Mouse (Mus musculus) embryonic facial prominence, embryonic 13.5 days (tissue): ENCODE data around the gene Cuedc1. TPM values are rescaled to one million over a fixed set of nuclear protein-coding genes. Genes with fewer than 3 reads are reported as not detected.

ENCODE experiments used
- ATAC-seq: fragments of 200-750 bp; cut with Nextera tagmentation; 2 replicates; pipeline ENCODE4 v1.8.0; 2017; ENCODE audit warnings: low read depth; ENCODE audit not compliant: insufficient number of reproducible peaks, insufficient read depth, low FRiP score, low TSS enrichment
- H3K27ac ChIP-seq: fragments of 300-500 bp; sonication (generic); 2 replicates; pipeline ENCODE4 v1.5.1; 2015; ENCODE audit warnings: moderate library complexity, mild to moderate bottlenecking, inconsistent platforms
- H3K27me3 ChIP-seq: fragments of 300-500 bp; sonication (generic); 2 replicates; pipeline ENCODE4 v1.6.1; 2015; ENCODE audit warnings: mild to moderate bottlenecking, inconsistent platforms
- H3K36me3 ChIP-seq: fragments of 300-500 bp; sonication (generic); 2 replicates; pipeline ENCODE4 v1.6.1; 2015; ENCODE audit warnings: mild to moderate bottlenecking, inconsistent platforms
- H3K4me1 ChIP-seq: fragments of 300-500 bp; sonication (generic); 2 replicates; pipeline ENCODE4 v1.6.1; 2015; ENCODE audit warnings: inconsistent platforms
- H3K4me2 ChIP-seq: fragments of 300-500 bp; sonication (generic); 2 replicates; pipeline ENCODE4 v1.6.1; 2015; ENCODE audit warnings: moderate library complexity, mild to moderate bottlenecking, inconsistent platforms
- H3K4me3 ChIP-seq: fragments of 300-500 bp; sonication (generic); 2 replicates; pipeline ENCODE4 v1.5.1; 2015; ENCODE audit warnings: mild to moderate bottlenecking, inconsistent platforms
- H3K9ac ChIP-seq: fragments of 300-500 bp; sonication (generic); 2 replicates; pipeline ENCODE4 v1.6.1; 2015; ENCODE audit warnings: mild to moderate bottlenecking, inconsistent platforms
- H3K9me3 ChIP-seq: fragments of 300-500 bp; sonication (generic); 2 replicates; pipeline ENCODE4 v1.6.1; 2016; ENCODE audit warnings: inconsistent platforms
- WGBS: fragments of 180-500 bp; shearing (Covaris S2); methylation state at CpG from one replicate; pipeline ENCODE4 v1.1.7; 2015; ENCODE audit warnings: mixed read lengths; 5-methylcytosine and 5-hydroxymethylcytosine counted together
- polyA plus RNA-seq: library from polyadenylated mRNA; unstranded; fragments of >200 nt; fragmentation: Nextera tagmentation; extraction: Ambion mirVana; gene quantifications from 2 replicates; pipeline ENCODE4 v1.2.1, GENCODE M21; 2015

The Cuedc1 gene
- polyA plus RNA-seq, 1 experiment from 2014 or later = 34.9 TPM

- Histone ChIP-seq H3K9me3 (no peaks in the 10 kb centered on the region), H3K4me1 (peaks cover 9% of the 10 kb centered on the region), H3K27ac (no peak overlapping the region), H3K36me3 (peaks cover 17% of the 10 kb centered on the region), H3K4me3 (no peak overlapping the region), H3K4me2 (no peak overlapping the region), H3K27me3 (no peaks in the 10 kb centered on the region), H3K9ac (no peak overlapping the region; the same call in 1 of the 2 replicates)
- ATAC-seq = no peak
- 58% methylated on average over 21 of the region's 21 CpGs for WGBS
Measured at GRCm38 (mm10) chr11:88214881-88215831, 117.3 kb downstream of the Cuedc1 start.

DNA sequence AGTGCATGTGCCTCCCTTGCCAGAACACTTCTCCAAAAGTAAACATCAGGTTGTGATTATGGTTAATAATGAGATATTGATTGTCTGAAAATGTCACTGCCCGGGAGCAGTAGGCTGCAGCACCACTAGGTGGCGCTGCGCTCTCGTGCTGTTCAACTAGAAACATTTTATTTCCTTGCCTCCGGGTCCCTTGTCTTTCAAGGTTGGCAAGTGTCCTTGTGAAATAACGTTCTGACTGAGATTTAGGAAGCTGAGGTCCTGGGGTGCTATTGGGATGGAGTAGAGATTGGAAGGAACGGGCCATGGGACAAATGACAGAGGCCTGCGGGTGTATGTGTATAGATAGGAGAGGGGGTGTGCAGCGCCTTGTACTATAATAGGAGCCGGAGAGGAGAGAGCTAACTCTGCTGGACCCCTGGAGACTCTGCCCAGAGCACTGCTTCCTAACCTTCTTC lies 118.4 kb downstream of the Cuedc1 start:
- no peak overlapping the region for H3K27ac ChIP-seq
- no peaks in the 10 kb centered on the region for H3K27me3 ChIP-seq
- no peak for ATAC-seq
- peaks cover 6% of the 10 kb centered on the region for H3K36me3 ChIP-seq
- H3K9me3 ChIP-seq = no peaks in the 10 kb centered on the region
- WGBS = 22% methylated on average over 10 of the region's 10 CpGs
- no peak overlapping the region for H3K4me3 ChIP-seq
- 0 out of 2 replicates have a peak overlapping the region, but pooled peaks have one; percentile 27 for H3K9ac ChIP-seq
- peak overlapping the region; percentile 19; the same call in 1 of the 2 replicates for H3K4me2 ChIP-seq
- peaks cover 9% of the 10 kb centered on the region for H3K4me1 ChIP-seq

DNA sequence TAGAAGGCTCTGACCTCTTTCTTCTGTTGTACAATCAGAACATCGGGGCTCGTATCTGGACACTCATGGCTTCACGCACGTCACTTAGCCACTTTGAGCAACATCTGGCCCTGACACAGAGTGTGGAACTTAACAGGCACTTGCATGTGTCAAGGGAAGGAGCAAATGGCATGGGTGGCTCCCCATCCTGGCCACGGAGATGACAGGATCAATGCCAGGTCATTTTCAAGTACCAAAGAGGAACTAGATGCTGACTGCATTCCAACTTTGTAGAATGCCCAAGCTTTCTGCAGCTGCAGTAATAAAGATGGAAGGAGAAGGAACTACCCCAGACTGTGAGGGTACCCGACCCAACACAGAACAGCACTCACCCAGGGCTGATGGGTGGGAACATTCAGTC lies 120.3 kb downstream of the Cuedc1 start:
- no peaks in the 10 kb centered on the region for H3K9me3 ChIP-seq
- H3K4me1 ChIP-seq = peaks cover 6% of the 10 kb centered on the region
- no peak overlapping the region for H3K4me3 ChIP-seq
- WGBS = 82% methylated on average over 6 of the region's 6 CpGs
- no peak for ATAC-seq
- no peaks in the 10 kb centered on the region for H3K36me3 ChIP-seq
- H3K27ac ChIP-seq = no peak overlapping the region
- H3K27me3 ChIP-seq = no peaks in the 10 kb centered on the region
- H3K9ac ChIP-seq = no peak overlapping the region
- no peak overlapping the region for H3K4me2 ChIP-seq

GRCm38 (mm10) chr11:88218586-88218985 lies 120.7 kb downstream of the Cuedc1 start:
- no peaks in the 10 kb centered on the region for H3K27me3 ChIP-seq
- WGBS = 51% methylated on average over 7 of the region's 7 CpGs

DNA sequence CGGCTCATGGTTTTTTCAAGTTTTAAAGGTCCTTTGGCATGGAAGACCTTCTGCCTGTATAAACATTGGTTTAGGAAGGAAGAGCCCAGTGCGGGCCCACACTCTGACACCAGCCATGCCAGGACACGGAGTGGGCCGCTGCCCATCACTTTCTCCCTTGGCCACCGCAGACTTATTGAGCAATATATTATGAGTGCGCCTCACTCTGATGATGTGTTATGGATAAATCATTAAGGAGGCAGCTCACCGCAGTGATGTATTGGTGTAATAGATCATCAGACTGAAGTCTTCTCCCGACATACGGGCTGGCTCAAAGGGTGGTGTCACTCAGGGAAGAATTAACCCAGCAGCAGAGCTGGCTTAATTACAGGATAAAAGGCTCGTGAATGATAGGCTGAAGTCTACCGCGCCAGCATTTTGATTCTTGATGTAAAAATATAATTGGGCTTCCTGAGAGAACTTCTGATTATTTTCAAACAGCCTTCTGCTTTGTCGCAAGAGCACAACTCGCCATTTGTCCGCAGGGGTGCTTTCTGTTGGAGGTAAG lies 124.1 kb downstream of the Cuedc1 start:
- no peak for ATAC-seq

More at GRCm38 (mm10) chr11:88218586-88218985, 120.7 kb downstream of the Cuedc1 start:
- Histone ChIP-seq H3K9ac (no peak overlapping the region), H3K4me3 (no peak overlapping the region), H3K36me3 (no peaks in the 10 kb centered on the region), H3K4me2 (no peak overlapping the region), H3K9me3 (no peaks in the 10 kb centered on the region), H3K27ac (no peak overlapping the region), H3K4me1 (peaks cover 6% of the 10 kb centered on the region)
- ATAC-seq = no peak

DNA sequence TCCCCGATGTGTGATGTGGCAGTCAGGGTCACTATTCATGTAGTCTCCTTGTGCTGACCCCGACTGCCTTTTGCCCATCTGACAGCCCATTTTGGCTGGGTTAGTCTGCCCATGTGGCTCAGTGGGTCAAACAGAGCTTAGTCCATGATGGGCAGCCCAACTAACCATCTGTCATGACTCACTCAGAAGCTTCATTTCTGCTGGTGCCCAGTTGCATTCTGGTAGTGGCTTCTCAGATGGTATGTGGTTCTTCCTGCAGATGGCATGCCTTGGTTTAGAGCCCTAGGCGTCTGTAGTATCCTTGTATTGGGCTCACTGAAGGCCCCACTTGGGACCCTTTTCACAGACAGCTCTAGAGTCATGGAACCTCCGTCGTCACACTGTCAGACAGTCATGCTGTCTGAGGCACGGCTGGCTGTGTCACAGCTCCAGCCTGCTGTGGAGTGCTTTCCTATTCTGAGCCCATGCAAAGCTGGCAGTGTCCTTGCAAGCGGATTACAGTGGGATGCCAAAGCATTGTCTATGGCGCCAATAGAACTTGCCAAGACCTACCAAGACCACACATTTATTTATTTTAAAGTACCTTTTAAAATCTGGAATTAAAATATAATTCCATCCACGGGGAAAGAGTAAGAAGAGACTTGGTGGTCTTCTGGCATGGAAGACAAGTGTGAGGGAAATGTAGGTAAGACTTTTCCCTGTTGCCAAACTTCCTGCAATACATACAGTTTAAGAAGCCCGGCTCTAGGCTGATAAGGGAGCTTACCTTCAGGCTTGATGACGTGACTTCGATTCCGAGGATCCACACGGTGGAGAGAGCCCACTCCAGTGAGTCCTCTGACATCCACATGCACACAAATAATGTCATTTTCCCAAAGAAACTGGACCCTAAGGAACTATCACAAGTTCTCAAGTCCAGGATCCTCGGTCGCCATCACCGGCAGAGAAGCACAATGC lies 129.4 kb downstream of the Cuedc1 start:
- no peaks in the 10 kb centered on the region for H3K4me1 ChIP-seq
- no peak overlapping the region for H3K4me2 ChIP-seq
- H3K27ac ChIP-seq = no peak overlapping the region
- no peaks in the 10 kb centered on the region for H3K9me3 ChIP-seq
- no peak overlapping the region for H3K4me3 ChIP-seq
- H3K27me3 ChIP-seq = peaks cover 10% of the 10 kb centered on the region
- no peak overlapping the region for H3K9ac ChIP-seq
- H3K36me3 ChIP-seq = no peaks in the 10 kb centered on the region
- 89% methylated on average over 17 of the region's 17 CpGs for WGBS
- no peak for ATAC-seq

More for the DNA sequence above, 124.1 kb downstream of the Cuedc1 start:
- WGBS = 91% methylated on average over 15 of the region's 15 CpGs
- Histone ChIP-seq H3K9me3 (no peaks in the 10 kb centered on the region), H3K4me1 (no peaks in the 10 kb centered on the region), H3K4me3 (no peak overlapping the region), H3K36me3 (no peaks in the 10 kb centered on the region), H3K27ac (no peak overlapping the region), H3K27me3 (no peaks in the 10 kb centered on the region), H3K9ac (no peak overlapping the region), H3K4me2 (no peak overlapping the region)

GRCm38 (mm10) chr11:88231213-88231790 lies 133.4 kb downstream of the Cuedc1 start:
- H3K4me2 ChIP-seq = no peak overlapping the region
- H3K9me3 ChIP-seq = no peaks in the 10 kb centered on the region
- no peak overlapping the region for H3K9ac ChIP-seq
- no peak overlapping the region for H3K4me3 ChIP-seq
- no peak overlapping the region for H3K27ac ChIP-seq
- H3K36me3 ChIP-seq = no peaks in the 10 kb centered on the region
- peaks cover 10% of the 10 kb centered on the region for H3K27me3 ChIP-seq
- H3K4me1 ChIP-seq = peaks cover 37% of the 10 kb centered on the region
- WGBS = 78% methylated on average over 4 of the region's 4 CpGs
- ATAC-seq = no peak

GRCm38 (mm10) chr11:88233528-88234427 lies 135.9 kb downstream of the Cuedc1 start:
- Histone ChIP-seq H3K4me3 (no peak overlapping the region), H3K9ac (no peak overlapping the region), H3K4me1 (peaks cover 37% of the 10 kb centered on the region), H3K9me3 (no peaks in the 10 kb centered on the region), H3K27ac (peak overlapping the region; percentile 3; the same call in 1 of the 2 replicates), H3K27me3 (peaks cover 10% of the 10 kb centered on the region), H3K4me2 (peak overlapping the region; percentile 16; the same call in 1 of the 2 replicates), H3K36me3 (no peaks in the 10 kb centered on the region)
- peak; percentile 21; the same call in 1 of the 2 replicates for ATAC-seq
- WGBS = 18% methylated on average over 17 of the region's 17 CpGs

DNA sequence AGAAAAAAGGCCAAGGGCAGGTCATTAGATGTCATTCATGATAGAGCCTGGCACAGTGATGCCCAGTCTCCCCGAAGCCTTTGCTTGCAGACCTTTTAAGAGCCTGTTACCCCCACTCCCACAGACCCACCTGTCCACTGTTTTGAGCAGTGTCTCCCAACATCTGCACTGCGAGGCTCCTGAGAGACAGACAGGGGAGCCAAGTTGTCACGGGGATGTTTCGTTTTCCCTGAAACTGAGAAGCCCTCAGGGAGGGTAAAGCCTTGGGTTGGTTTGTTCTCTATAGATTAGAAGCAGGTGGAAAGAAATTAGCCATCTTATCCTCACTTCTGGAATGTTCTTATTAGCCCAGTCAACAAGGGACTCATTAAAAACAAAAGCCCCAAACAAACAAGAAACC lies 136.9 kb downstream of the Cuedc1 start:
- H3K4me2 ChIP-seq = peak overlapping the region; percentile 48
- H3K9me3 ChIP-seq = no peaks in the 10 kb centered on the region
- 13% methylated on average over 4 of the region's 4 CpGs for WGBS
- H3K27me3 ChIP-seq = peaks cover 10% of the 10 kb centered on the region
- H3K4me1 ChIP-seq = peaks cover 37% of the 10 kb centered on the region
- H3K9ac ChIP-seq = no peak overlapping the region
- H3K36me3 ChIP-seq = no peaks in the 10 kb centered on the region
- no peak overlapping the region for H3K4me3 ChIP-seq
- no peak overlapping the region; the same call in 1 of the 2 replicates for H3K27ac ChIP-seq
- no peak for ATAC-seq
